Mouse (Mus musculus): ENCODE data around the gene Ccdc33. TPM values are rescaled to one million over a fixed set of nuclear protein-coding genes. Genes with fewer than 3 reads are reported as not detected.

Gene Ccdc33
- polyA plus RNA-seq, 1 experiment from 2014 or later, result 0.07 TPM

Other genes starting within 250 kb of the Ccdc33 start
- 104 and 106 TPM in 2 replicates for gene Ubl7, start 207.8 kb downstream of the Ccdc33 start, polyA plus RNA-seq (2015; fragmentation: Nextera tagmentation; extraction: Ambion mirVana)
- gene Sema7a, start 178.7 kb downstream of the Ccdc33 start, polyA plus RNA-seq (2015; fragmentation: Nextera tagmentation; extraction: Ambion mirVana), result 0.13 and 0.38 TPM in 2 replicates
- gene Cyp11a1, start 112.4 kb downstream of the Ccdc33 start, polyA plus RNA-seq (2015; fragmentation: Nextera tagmentation; extraction: Ambion mirVana), result 0.09 and 0.23 TPM in 2 replicates
- gene Stra6, start 55.0 kb downstream of the Ccdc33 start, polyA plus RNA-seq (2015; fragmentation: Nextera tagmentation; extraction: Ambion mirVana), result 0.78 and 1.8 TPM in 2 replicates
- gene Islr, start 85.5 kb upstream of the Ccdc33 start, polyA plus RNA-seq (2015; fragmentation: Nextera tagmentation; extraction: Ambion mirVana), result 18.6 and 23.3 TPM in 2 replicates
- 0.05 and 0.17 TPM in 2 replicates for gene Islr2, start 85.5 kb upstream of the Ccdc33 start, polyA plus RNA-seq (2015; fragmentation: Nextera tagmentation; extraction: Ambion mirVana)
- gene Pml, start 131.0 kb upstream of the Ccdc33 start, polyA plus RNA-seq (2015; fragmentation: Nextera tagmentation; extraction: Ambion mirVana), result 11.9 and 12.9 TPM in 2 replicates
- 25.0 and 25.6 TPM in 2 replicates for gene Stoml1, start 134.3 kb upstream of the Ccdc33 start, polyA plus RNA-seq (2015; fragmentation: Nextera tagmentation; extraction: Ambion mirVana)
- 51.5 TPM in 2 replicates for gene Loxl1, start 194.4 kb upstream of the Ccdc33 start, polyA plus RNA-seq (2015; fragmentation: Nextera tagmentation; extraction: Ambion mirVana)

All from heart, embryonic 13.5 days (tissue).